Mouse (Mus musculus) Muller cell, postnatal 12 days (primary cell): ENCODE results near the gene Csf2rb2.
"Not testable (repeated sequence)": the region's sequence is repeated elsewhere in the genome, so short reads cannot be mapped to it uniquely, and the experiment has no call there.

Experiments used
- DNase-seq: peaks from one replicate; pipeline ENCODE4 v3.0.0-alpha.2; 2015; ENCODE audit errors: inconsistent ontology term

Gene Csf2rb2

DNA sequence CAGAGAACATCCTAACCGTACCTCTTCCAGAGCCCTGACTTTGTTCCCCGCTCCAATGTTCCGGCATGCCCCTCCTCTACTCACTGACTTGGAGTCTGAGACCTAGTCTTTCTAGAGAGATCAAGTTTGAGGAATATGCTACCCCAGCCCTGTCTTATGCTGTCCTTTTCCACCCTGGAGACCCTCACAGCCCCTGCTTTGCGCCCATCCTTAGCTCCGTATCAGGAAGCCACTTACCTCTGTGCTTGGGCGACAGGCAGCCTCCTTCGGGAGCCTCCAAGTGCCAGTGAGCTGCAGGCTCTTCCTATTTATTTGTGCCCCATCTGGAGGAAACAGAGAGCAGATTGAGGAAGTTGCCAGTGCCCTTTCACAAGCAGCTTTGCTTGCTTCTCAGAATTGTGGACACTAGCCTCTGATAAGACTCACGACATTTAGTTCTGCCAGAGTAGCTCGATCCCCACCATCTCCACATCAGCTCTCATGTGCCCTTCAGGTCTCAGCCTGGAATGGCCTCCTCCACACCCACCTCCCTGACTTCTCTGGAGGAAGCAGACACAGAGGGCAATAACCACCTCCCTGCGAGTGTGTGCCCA, at the start of gene Csf2rb2:
TSS of gene Csf2rb2 (minus strand) at position 381 of the 593 bp plus-strand sequence.
- DNase-seq, result no peak

DNA sequence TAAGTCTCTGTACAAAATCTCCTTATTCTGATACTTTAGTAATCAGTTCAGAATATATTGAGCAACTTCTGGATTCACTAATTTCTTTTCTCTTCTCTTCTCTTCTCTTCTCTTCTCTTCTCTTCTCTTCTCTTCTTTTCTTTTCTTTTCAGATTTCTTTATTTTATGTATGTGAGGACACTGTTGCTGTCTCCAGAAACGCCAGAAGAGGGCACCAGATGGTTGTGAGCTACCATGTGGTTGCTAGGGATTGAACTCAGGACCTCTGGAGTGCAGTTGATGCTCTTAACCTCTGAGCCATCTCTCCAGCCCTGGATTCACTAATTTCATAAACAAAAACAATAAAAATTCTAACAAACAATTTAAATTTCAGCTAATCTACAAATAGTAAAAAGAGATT, 49.4 kb upstream of the Csf2rb2 start:
- no peak for DNase-seq

DNA sequence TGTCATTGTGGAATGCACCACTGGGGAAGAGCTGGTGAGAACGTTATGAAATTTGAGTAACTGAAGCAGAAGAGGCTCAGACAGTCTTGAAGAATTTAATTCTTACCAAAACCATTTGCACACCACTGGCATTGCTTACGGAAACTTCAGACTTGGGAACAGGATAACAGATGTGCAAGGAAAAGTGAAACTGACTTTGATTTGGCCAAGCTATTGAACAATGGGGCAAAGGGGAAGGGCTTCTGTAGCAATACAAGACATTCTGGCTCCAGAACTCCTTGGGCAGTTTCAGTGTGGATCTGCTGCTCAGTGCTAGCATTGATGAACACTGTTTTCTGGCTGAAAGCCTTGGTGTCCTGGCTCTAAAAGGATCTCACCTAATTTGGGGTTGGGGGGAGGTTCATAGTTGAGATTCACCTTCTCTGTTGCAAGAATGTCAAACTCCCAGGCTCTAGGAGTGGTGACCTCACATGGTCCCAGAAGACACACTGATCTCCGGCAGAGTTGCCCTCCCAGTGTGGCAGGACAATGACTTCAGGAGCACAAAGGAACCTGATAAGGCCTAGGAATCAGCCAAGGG, 46.2 kb upstream of the Csf2rb2 start:
- DNase-seq, result no peak

DNA sequence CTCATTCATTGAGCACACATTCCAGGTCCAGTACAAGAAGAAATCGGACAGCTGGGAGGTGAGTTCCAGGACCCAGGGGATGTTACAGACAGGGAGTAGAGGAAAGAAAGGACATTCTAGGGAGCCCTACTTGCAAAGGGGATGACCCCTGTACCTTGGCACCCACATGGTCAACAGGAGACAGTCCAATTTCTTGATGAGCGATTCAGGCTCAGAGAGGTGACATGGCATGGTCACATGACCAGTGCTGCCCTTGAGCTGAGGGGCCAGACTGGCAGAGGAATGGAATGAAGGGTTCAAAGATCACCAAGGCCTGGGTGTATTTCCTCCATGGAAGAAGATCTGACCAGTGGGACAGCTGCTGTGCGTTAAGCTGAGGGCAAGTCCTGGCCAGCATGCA, 39.0 kb upstream of the Csf2rb2 start:
- DNase-seq, result no peak

DNA sequence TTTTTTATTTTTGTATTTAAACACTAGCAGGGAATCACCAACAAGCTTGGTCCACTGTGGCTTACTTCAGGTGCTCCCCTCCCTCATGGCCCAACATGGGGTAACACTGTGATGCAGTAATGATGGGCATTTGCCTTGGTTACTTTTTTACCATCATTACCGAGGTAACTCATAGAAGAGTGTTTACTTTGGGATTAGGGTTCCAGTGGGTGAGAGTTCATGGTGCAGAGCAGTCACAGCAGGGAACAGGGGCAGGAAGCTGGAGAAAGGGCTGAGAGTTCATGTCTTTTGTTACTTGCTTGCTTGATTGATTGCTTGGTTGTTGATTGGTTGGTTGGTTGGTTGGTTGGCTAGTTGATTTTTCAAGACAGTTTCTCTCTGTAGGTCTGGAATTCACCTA, 38.2 kb upstream of the Csf2rb2 start:
- no peak for DNase-seq

DNA sequence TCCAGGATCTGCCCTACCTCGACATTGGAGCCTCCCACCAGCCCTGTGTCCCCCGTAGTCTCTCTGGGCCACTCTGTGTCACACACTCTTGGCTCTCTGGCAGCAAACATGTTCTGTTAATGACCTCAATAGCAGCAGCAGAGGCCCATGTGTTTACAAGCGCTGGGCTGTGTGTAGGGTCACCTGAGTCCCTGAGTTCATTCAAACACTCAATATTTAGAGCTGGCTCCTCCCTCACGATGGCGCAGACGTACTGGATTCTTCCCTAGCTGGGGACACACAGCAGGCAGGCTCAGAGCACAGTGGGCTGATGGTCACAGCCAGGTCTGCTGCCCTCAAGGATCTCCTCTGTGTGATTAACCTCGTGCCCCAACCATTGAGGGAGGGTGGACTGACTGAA, 35.4 kb upstream of the Csf2rb2 start:
- DNase-seq, result not testable (repeated sequence)

DNA sequence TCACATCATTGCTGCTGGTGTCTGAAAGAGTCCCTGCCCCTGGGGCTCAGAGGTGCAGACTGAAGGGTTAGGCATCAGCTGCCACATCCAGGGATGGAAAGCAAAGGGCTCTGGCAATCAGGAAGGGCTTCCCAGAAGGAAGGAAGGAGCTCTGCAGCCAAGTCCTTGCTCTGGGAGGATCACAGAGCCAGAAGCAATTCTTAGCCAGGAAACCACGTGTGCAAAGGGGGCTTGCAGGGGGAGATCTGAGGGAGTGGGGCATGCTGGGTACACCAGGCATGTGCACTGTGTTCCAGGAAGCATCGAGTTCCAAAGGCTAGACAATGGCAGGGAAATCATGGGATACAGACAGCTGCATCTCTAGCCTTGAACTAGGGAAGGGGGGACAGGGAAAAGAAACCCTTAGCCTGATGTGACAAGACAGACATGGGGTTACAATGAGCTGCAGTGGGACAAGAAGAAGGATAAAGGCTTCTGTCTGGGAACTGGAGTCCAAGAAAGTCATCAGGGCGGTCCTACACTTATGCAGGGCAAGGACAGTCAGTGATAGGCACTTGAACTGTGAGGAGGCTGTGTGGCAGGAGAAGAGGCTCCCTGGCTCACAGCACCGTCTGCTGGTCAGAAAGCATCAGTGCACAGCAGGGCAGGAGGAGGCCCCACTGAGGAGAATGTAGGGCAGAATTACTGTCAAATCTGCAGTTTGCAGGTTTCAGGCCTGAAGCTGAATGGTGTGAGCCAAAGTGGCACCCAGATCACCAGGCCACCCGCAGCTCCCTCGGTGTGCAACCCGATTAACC, 34.3 kb upstream of the Csf2rb2 start:
- peak; percentile 20 for DNase-seq

DNA sequence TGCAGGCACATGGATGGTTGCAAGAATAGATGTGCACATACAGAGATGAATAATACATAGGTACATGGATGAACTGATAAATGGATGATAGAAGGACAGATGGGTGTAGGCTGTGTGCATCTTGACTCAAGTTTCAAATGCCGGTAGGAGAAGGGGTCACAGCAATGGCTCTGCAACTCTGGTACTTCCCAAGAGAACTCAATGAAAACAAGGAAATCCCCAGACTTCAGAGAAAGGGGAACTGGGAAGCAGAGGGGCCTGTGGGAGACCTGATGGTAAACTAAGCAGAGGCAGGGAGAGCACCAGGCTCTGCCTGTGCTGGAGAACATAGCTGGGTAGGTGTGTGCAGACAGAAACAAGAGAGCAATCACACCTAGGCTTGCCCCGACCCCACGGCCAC, 28.9 kb upstream of the Csf2rb2 start:
- DNase-seq, result no peak

DNA sequence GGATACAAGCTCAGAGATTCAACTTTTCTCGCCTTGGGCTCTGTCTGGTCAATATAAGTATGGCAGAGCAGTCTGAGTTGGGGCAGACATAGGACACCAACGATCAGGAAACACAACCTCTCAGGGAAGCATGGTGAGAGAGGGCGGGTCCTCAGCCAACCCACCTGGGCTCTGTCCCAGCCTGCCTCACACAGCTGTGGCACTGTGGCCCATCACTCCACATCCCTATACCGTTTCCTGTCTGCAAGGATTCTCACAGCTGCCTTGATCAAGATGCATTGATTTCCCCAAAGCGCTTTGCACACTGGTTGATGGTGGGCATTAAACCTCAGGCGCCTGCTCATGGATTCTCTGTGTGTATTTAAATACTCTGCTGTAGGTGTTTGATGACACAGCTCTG, 27.5 kb upstream of the Csf2rb2 start:
- DNase-seq, result no peak

DNA sequence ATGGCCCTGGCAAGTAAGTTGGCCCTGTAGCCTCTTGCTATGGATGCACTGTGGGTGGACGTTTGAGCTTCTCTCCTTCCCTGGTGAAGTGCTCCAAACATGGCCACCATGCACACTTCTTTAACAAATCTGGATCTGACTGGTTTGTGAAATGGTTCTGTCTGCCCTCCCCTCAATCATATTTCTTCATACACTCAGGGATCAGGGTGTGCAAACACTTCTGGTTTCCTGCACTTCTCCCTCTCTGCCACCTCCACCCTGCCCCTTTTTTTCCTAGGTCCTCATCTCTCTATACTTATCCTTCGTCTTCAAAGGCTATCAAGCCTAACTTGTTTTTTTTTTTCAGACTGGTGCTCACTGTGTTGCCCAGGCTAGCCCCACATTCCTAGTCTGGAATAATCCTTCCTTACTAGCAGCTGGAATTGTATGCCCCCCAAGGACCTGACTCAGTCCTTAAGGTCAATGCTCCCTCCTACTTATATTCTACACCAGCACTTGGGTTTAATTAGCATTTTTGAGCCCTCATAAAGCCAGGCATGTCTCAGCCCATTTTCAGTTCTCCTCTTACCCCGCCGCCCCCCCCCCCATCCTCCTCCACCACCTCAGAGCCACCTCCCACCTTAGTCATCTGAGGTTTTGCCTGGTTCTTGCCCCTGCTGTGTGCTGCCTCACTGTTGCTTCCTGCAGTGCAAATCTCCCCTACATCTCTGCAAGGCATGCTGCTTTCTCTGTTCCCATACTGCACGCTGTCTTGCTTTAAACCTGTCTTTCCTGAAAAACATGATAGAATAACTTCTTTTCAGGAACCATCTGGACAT, 26.2 kb upstream of the Csf2rb2 start:
- no peak for DNase-seq

DNA sequence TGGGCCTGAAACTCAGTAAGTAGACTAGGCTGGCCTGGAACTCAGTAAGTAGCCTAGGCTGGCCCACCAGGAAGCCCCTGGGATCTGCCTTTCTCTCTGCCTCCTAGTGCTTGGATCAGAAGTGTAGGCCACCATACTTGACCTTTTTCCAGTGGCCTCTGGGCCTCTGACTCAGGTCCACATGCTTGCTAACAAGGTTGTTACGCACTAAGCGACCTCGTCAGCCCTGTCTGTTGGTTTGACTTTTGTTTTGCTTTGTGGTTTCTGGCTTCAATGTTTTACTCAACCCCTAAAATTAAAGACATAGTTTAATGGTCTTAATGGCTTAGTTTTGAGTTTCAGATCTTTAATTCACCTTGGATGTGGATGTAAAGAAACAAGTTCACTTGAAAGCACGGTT, 25.2 kb upstream of the Csf2rb2 start:
- no peak for DNase-seq

DNA sequence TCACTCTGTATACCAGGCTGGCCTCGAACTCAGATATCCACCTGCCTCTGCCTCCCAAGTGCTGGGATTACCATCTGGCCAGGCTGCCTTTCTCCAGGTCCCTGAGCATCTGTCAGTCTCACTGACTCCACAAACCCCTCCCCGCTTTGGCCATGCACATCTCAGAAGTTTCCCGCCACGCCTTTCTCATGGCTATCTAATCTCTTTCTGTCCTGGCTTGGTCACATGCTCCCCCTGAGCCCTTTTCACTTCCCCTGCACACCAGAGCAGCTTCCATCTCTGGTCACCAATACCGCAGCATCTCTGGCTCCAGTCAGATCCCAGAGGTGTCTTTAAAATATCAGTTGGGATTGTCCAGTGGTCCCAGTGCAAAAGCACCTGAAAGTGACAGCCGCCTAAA, 24.5 kb upstream of the Csf2rb2 start:
- not testable (repeated sequence) for DNase-seq

DNA sequence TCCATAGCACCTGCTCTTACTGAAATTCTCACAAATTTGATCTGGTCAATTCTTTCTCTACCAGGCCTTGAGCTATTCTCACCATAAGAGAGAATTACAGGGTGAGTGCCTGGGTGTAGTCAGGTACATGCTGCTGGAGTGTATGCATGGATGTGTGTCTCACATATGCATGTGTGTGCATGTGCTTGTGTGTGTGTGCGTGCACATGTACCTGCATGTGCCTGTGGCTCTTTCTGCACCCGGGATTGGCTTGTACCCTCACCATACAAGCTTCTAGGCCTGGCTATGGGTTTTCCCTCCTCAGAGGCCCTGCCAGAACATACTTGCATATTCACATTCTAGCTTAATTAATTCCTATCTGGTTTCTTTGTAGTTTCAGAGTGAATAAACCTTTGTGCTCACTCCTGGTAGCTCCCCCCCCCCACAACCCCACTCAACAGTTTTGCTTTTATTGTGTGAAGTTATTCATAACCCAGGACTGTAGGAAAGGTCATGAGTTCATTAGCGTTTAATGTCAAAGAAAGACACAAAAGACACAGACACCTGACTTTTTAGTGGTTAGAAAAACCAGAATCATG, 23.1 kb upstream of the Csf2rb2 start:
- DNase-seq, result peak; percentile 46

DNA sequence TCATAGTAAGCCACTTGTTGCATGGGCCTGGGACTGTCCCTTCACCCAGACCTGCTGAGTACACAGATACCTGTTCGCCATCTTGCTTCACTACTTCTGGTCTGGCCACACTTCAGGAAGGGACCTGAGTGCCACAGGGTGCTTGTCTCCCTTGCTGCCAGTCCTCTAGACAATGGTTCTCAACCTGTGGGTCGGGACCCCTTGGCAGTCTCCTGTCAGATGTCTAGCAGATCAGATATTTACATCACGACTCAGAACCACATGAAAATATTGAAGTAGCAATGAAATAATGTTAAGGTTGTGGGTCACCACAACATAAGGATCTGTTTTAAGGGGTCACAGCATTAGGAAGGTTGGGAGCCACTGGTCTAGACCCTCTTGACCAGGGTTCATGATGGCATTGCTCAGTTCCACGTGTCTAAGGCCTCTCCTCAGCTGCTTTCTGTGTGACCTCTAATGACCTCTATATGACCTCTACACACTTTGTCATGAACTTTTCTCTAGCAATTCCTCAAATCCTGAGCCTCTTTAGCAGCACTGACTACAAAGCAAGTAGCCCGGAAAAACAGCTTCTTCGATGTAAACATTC, 22.3 kb upstream of the Csf2rb2 start:
- DNase-seq, result not testable (repeated sequence)

DNA sequence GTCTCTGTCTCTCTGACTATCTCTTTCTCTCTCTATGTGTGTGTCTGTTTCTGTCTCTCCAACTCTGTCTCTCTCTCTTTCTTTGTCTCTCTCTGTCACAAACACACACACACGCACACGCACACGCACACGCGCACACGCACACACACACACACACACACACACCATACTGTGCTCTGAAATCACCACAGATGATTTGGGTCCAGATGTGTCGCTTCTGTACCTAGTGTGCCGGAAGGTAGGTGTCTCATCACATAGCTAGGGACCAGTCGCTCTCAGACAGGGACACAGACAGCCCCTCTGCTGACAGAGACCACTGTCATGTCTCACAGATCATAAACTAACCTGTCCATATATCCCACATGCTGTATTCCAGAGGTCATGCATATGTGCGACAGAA, 21.2 kb upstream of the Csf2rb2 start:
- no peak for DNase-seq

DNA sequence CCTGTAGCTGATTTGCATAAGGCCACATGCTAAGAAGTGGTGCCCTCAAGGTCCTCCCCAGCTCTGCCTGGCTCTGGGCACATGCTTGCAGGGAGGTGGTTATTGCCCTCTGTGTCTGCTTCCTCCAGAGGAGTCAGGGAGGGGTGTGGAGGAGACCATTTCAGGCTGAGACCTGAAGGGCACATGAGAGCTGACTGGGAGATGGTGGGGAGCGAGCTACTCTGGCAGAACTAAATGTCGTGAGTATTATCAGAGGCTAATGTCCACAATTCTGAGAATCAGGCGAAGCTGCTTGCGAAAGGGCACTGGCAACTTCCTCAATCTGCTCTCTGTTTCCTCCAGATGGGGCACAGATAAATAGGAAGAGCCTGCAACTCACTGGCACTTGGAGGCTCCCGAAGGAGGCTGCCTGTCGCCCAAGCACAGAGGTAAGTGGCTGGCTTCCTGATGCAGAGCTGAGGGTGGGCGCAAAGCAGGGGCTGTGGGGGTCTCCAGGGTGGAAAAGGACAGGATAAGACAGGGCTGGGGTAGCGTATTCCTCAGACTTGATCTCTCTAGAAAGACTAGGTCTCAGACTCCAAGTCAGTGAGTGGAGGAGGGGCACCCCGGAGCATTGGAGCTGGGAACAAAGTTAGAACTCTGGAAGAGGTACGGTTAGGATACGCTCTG, 20.3 kb upstream of the Csf2rb2 start, which contains the start of gene Csf2rb:
TSS of gene Csf2rb (plus strand) at position 82 of the 669 bp plus-strand sequence.
- DNase-seq, result no peak

DNA sequence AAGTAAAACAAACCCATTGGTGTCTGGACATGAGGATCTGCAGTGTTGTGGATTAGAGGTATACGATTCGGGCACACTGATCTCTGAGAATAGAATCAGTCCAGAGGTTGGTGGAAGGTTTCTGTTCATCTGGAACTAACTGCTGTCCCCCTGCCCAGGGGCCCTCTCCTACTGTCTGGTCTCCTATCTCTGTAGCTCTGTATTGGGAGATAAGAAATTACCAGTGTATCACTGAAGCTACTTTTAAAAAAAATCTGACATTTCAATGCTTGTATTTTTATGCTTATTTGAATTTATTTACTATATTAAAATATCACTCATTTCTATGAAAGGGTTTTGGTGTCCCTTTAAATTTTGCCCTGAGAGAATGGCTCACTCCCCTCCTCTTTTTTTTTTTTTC, 18.8 kb upstream of the Csf2rb2 start:
- no peak for DNase-seq

DNA sequence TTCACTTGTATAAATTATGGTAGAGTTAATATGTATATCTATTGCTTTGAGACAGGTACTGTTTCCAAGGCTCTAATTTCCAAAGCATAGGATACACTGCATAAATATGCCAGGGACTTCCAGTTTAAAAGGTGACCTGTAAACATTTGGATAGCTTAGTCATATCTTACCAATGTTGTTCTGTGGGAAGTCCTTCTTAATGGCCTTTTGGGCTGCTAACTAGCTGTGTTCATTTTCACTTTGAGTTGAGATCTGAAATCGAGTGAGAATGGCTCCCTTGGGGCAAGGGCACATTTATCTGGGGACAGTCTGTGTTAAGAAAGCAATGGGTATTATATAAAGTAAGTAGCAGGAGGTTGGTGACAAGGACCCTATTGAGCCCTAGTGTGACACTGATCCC, 17.8 kb upstream of the Csf2rb2 start:
- no peak for DNase-seq

DNA sequence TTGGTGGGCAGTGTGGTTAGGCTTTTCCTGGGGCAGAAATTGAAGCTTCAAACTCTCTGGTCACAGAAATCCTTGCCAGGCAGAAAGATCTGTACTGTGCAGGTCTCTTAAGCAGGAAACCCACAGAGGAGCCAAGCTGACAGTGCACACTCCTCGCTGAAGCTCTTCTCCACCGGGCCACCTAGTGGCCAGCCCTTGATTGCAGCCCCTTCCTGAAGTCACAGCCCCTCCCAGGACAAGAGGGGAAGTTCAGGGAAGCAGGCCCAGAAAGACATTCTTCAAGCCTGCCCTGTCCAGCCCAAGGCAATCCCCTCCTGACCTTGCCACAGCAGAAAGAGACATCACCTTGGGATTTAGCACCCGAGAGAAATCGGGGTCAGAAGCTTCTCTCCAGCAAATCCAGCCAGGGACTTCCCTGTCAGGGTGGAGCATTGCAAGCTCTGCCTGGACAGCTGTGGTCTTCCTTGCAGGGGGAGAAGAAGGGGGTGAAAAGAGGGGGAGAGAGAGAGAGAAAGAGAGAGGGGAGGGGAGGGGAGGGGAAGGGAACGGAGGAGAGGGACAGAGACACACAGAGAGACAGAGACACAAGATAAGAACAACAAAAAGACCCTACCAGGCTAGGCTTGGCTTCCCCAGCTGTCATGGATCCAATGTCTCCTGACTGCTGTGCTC, 15.4 kb upstream of the Csf2rb2 start:
- DNase-seq, result peak; percentile 62
